Mouse (Mus musculus) intestine, postnatal 0 days (tissue): ENCODE measurements around the gene Skida1. TPM values are rescaled to one million over a fixed set of nuclear protein-coding genes. Genes with fewer than 3 reads are reported as not detected.

ENCODE experiments used
- ATAC-seq: fragments of 200-750 bp; cut with Nextera tagmentation; 2 replicates; pipeline ENCODE4 v1.8.0; 2017; ENCODE audit warnings: mild to moderate bottlenecking, moderate TSS enrichment, moderate library complexity
- H3K27ac ChIP-seq: fragments of 300-500 bp; sonication (generic); 2 replicates; pipeline ENCODE4 v1.5.1; 2014; ENCODE audit warnings: mild to moderate bottlenecking, low read depth, low read length, moderate library complexity
- H3K27me3 ChIP-seq: fragments of 300-500 bp; sonication (generic); replicated peaks from 2 replicates; pipeline ENCODE4 v1.6.1; 2014; ENCODE audit warnings: low read length, mixed read lengths; ENCODE audit not compliant: control insufficient read depth, insufficient read depth
- H3K36me3 ChIP-seq: fragments of 300-500 bp; sonication (generic); 2 replicates; pipeline ENCODE4 v1.6.1; 2014; ENCODE audit warnings: mild to moderate bottlenecking, moderate library complexity; ENCODE audit not compliant: control insufficient read depth, insufficient read depth
- H3K4me1 ChIP-seq: fragments of 300-500 bp; sonication (generic); replicated peaks from 2 replicates; pipeline ENCODE4 v1.6.1; 2014; ENCODE audit warnings: antibody characterized with exemption, low read length, mixed read lengths; ENCODE audit not compliant: control insufficient read depth, insufficient read depth
- H3K4me2 ChIP-seq: fragments of 300-500 bp; sonication (generic); replicated peaks from 2 replicates; pipeline ENCODE4 v1.6.1; 2014; ENCODE audit warnings: low read depth, mild to moderate bottlenecking, moderate library complexity
- H3K4me3 ChIP-seq: fragments of 300-500 bp; sonication (generic); 2 replicates; pipeline ENCODE4 v1.5.1; 2014; ENCODE audit warnings: low read depth, low read length
- H3K9ac ChIP-seq: fragments of 300-500 bp; sonication (generic); 2 replicates; pipeline ENCODE4 v1.6.1; 2014; ENCODE audit warnings: mild to moderate bottlenecking, low read depth, low read length
- H3K9me3 ChIP-seq: fragments of 300-500 bp; sonication (generic); 2 replicates; pipeline ENCODE4 v1.6.1; 2016; ENCODE audit warnings: mixed run types; ENCODE audit not compliant: control insufficient read depth
- CTCF ChIP-seq: sonication (generic); IDR thresholded peaks from 2 replicates; pipeline ENCODE4 v1.5.1; 2016; ENCODE audit warnings: low read depth, mild to moderate bottlenecking, control low read depth, antibody characterized with exemption, moderate library complexity
- WGBS: fragments of 180-500 bp; shearing (Covaris S2); extraction: QIAGEN DNeasy Blood & Tissue Kit; methylation state at CpG from one replicate; pipeline ENCODE4 v1.1.7; 2014; 5-methylcytosine and 5-hydroxymethylcytosine counted together
- polyA plus RNA-seq: library from polyadenylated mRNA; unstranded; fragments of >200 nt; fragmentation: Nextera tagmentation; extraction: Ambion mirVana; gene quantifications from 2 replicates; pipeline ENCODE4 v1.2.1, GENCODE M21; 2015

Skida1 gene
- polyA plus RNA-seq, 1 experiment from 2014 or later: 1.2 TPM

GRCm38 (mm10) chr2:18016639-18017038, 32.2 kb downstream of the Skida1 start:
- Histone ChIP-seq H3K4me1 (no peaks in the 10 kb centered on the region), H3K4me3 (no peak overlapping the region), H3K27ac (no peak overlapping the region), H3K9ac (no peak overlapping the region), H3K4me2 (no peak overlapping the region), H3K36me3 (no peaks in the 10 kb centered on the region), H3K9me3 (no peaks in the 10 kb centered on the region), H3K27me3 (no peaks in the 10 kb centered on the region)
- 97% methylated on average over 1 of the region's 1 CpGs for WGBS
- ATAC-seq: no peak
- no peak for TF ChIP-seq CTCF

GRCm38 (mm10) chr2:18015581-18015980, 33.3 kb downstream of the Skida1 start:
- TF ChIP-seq CTCF: no peak
- Histone ChIP-seq H3K4me3 (no peak overlapping the region), H3K36me3 (no peaks in the 10 kb centered on the region), H3K27ac (no peak overlapping the region), H3K27me3 (no peaks in the 10 kb centered on the region), H3K9me3 (no peaks in the 10 kb centered on the region), H3K4me2 (no peak overlapping the region), H3K4me1 (no peaks in the 10 kb centered on the region), H3K9ac (no peak overlapping the region)
- ATAC-seq: no peak
- 66% methylated on average over 3 of the region's 3 CpGs for WGBS

- Histone ChIP-seq H3K27ac (no peak overlapping the region), H3K9me3 (no peaks in the 10 kb centered on the region), H3K27me3 (no peaks in the 10 kb centered on the region), H3K4me1 (no peaks in the 10 kb centered on the region), H3K4me2 (no peak overlapping the region), H3K9ac (no peak overlapping the region), H3K4me3 (no peak overlapping the region), H3K36me3 (no peaks in the 10 kb centered on the region)
- 91% methylated on average over 3 of the region's 3 CpGs for WGBS
- no peak for TF ChIP-seq CTCF
- ATAC-seq: no peak
Observed at GRCm38 (mm10) chr2:18012866-18013265, 36.0 kb downstream of the Skida1 start.

- no peaks in the 10 kb centered on the region for H3K4me1 ChIP-seq
- 85% methylated on average over 6 of the region's 6 CpGs for WGBS
- no peaks in the 10 kb centered on the region for H3K9me3 ChIP-seq
- no peak overlapping the region for H3K27ac ChIP-seq
- no peak for ATAC-seq
- no peaks in the 10 kb centered on the region for H3K36me3 ChIP-seq
- no peak for TF ChIP-seq CTCF
- H3K27me3 ChIP-seq: no peaks in the 10 kb centered on the region
- no peak overlapping the region for H3K4me2 ChIP-seq
- no peak overlapping the region for H3K9ac ChIP-seq
- H3K4me3 ChIP-seq: no peak overlapping the region
Observed at GRCm38 (mm10) chr2:18011226-18011625, 37.6 kb downstream of the Skida1 start.

- ATAC-seq: no peak
- Histone ChIP-seq H3K4me2 (no peak overlapping the region), H3K36me3 (no peaks in the 10 kb centered on the region), H3K9me3 (no peaks in the 10 kb centered on the region), H3K27me3 (no peaks in the 10 kb centered on the region), H3K27ac (no peak overlapping the region), H3K4me3 (no peak overlapping the region), H3K4me1 (no peaks in the 10 kb centered on the region), H3K9ac (no peak overlapping the region)
- TF ChIP-seq CTCF: no peak
- WGBS: 31% methylated on average over 8 of the region's 8 CpGs
Observed at GRCm38 (mm10) chr2:18005137-18005536, 43.7 kb downstream of the Skida1 start.

GRCm38 (mm10) chr2:18004286-18004685, 44.6 kb downstream of the Skida1 start:
- no peak overlapping the region for H3K4me2 ChIP-seq
- H3K27me3 ChIP-seq: no peaks in the 10 kb centered on the region
- H3K4me3 ChIP-seq: no peak overlapping the region
- H3K36me3 ChIP-seq: no peaks in the 10 kb centered on the region
- 77% methylated on average over 4 of the region's 4 CpGs for WGBS
- no peak for TF ChIP-seq CTCF
- H3K4me1 ChIP-seq: no peaks in the 10 kb centered on the region
- no peak overlapping the region for H3K9ac ChIP-seq
- H3K27ac ChIP-seq: no peak overlapping the region
- H3K9me3 ChIP-seq: no peaks in the 10 kb centered on the region
- no peak for ATAC-seq

GRCm38 (mm10) chr2:18002306-18002705, 46.5 kb downstream of the Skida1 start:
- WGBS: 89% methylated on average over 3 of the region's 3 CpGs
- no peak overlapping the region for H3K9ac ChIP-seq
- TF ChIP-seq CTCF: no peak
- no peaks in the 10 kb centered on the region for H3K27me3 ChIP-seq
- no peaks in the 10 kb centered on the region for H3K4me1 ChIP-seq
- H3K4me3 ChIP-seq: no peak overlapping the region
- no peak for ATAC-seq
- H3K36me3 ChIP-seq: no peaks in the 10 kb centered on the region
- H3K9me3 ChIP-seq: no peaks in the 10 kb centered on the region
- no peak overlapping the region for H3K4me2 ChIP-seq
- no peak overlapping the region for H3K27ac ChIP-seq
